Mouse (Mus musculus): ENCODE data around the gene Crhbp.

Crhbp gene

GRCm38 (mm10) chr13:95444824-95445223 is at the start of gene Crhbp:
Gene Crhbp, minus strand, starts transcription at chr13:95444924.
- DNase-seq (ENCODE audit: low spot score in 2 of 2) = no peak

- no peak for DNase-seq (ENCODE audit: low spot score in 2 of 2)
Observed at GRCm38 (mm10) chr13:95493296-95493695, 48.6 kb upstream of the Crhbp start.

- DNase-seq (ENCODE audit: low spot score in 2 of 2) = no peak
Observed at GRCm38 (mm10) chr13:95491327-95491726, 46.6 kb upstream of the Crhbp start.

- no peak for DNase-seq (ENCODE audit: low spot score in 2 of 2)
Observed at GRCm38 (mm10) chr13:95484664-95485063, 39.9 kb upstream of the Crhbp start.

- DNase-seq (ENCODE audit: low spot score in 2 of 2) = peak; percentile 84 to 88
Observed at GRCm38 (mm10) chr13:95481428-95481827, 36.7 kb upstream of the Crhbp start.

- DNase-seq (ENCODE audit: low spot score in 2 of 2) = no peak
Observed at GRCm38 (mm10) chr13:95478671-95479413, 34.1 kb upstream of the Crhbp start, which contains the start of gene S100z. Gene S100z, minus strand, starts transcription at chr13:95478721.

- no peak for DNase-seq (ENCODE audit: low spot score in 2 of 2)
Observed at GRCm38 (mm10) chr13:95477173-95477572, 32.4 kb upstream of the Crhbp start.

GRCm38 (mm10) chr13:95475124-95475523 is 30.4 kb upstream of the Crhbp start:
- DNase-seq (ENCODE audit: low spot score in 2 of 2) = no peak

- no peak for DNase-seq (ENCODE audit: low spot score in 2 of 2)
Observed at GRCm38 (mm10) chr13:95474294-95474693, 29.6 kb upstream of the Crhbp start.

- DNase-seq (ENCODE audit: low spot score in 2 of 2) = peak in 1 of 2 experiments; percentile 17
Observed at GRCm38 (mm10) chr13:95470970-95471369, 26.2 kb upstream of the Crhbp start.

GRCm38 (mm10) chr13:95451529-95451928 is 6.8 kb upstream of the Crhbp start:
- DNase-seq (ENCODE audit: low spot score in 2 of 2) = no peak

- DNase-seq (ENCODE audit: low spot score in 2 of 2) = no peak
Observed at GRCm38 (mm10) chr13:95450636-95451210, 6.0 kb upstream of the Crhbp start.

GRCm38 (mm10) chr13:95449730-95450129 is 5.0 kb upstream of the Crhbp start:
- no peak for DNase-seq (ENCODE audit: low spot score in 2 of 2)

- no peak for DNase-seq (ENCODE audit: low spot score in 2 of 2)
Observed at GRCm38 (mm10) chr13:95444291-95444690, 433 bp downstream of the Crhbp start.

- DNase-seq (ENCODE audit: low spot score in 2 of 2) = peak in 1 of 2 experiments; percentile 19
Observed at GRCm38 (mm10) chr13:95443376-95444233, 1.1 kb downstream of the Crhbp start.

- no peak for DNase-seq (ENCODE audit: low spot score in 2 of 2)
Observed at GRCm38 (mm10) chr13:95442901-95443300, 1.8 kb downstream of the Crhbp start.

- no peak for DNase-seq (ENCODE audit: low spot score in 2 of 2)
Observed at GRCm38 (mm10) chr13:95439569-95439968, 5.2 kb downstream of the Crhbp start.

- no peak for DNase-seq (ENCODE audit: low spot score in 2 of 2)
Observed at GRCm38 (mm10) chr13:95431760-95432159, 13.0 kb downstream of the Crhbp start.

GRCm38 (mm10) chr13:95427499-95427898 is 17.2 kb downstream of the Crhbp start:
- no peak for DNase-seq (ENCODE audit: low spot score in 2 of 2)

- no peak for DNase-seq (ENCODE audit: low spot score in 2 of 2)
Observed at GRCm38 (mm10) chr13:95426421-95426820, 18.3 kb downstream of the Crhbp start.

- no peak for DNase-seq (ENCODE audit: low spot score in 2 of 2)
Observed at GRCm38 (mm10) chr13:95425484-95425883, 19.2 kb downstream of the Crhbp start.

GRCm38 (mm10) chr13:95424932-95425331 is 19.8 kb downstream of the Crhbp start:
- DNase-seq (ENCODE audit: low spot score in 2 of 2) = no peak
